Mouse (Mus musculus) liver, embryonic 14.5 days (tissue): ENCODE results near the gene Sinhcaf. TPM values are rescaled to one million over a fixed set of nuclear protein-coding genes. Genes with fewer than 3 reads are reported as not detected.
"Not testable (repeated sequence)": the region's sequence is repeated elsewhere in the genome, so short reads cannot be mapped to it uniquely, and the experiment has no call there.

Source experiments
- ATAC-seq: fragments of 200-750 bp; cut with Nextera tagmentation; 2 replicates; pipeline ENCODE4 v1.8.0; 2017; ENCODE audit warnings: moderate number of reproducible peaks, mild to moderate bottlenecking, moderate library complexity; ENCODE audit not compliant: insufficient read depth
- DNase-seq, 3 experiments: peaks; one replicate each; pipeline ENCODE4 v3.0.0-alpha.2; 2012 to 2013; ENCODE audit warnings: low read depth in 3 of 3, low spot score in 3 of 3
- H3K27ac ChIP-seq: fragments of 300-500 bp; sonication (generic); 2 replicates; pipeline ENCODE4 v1.5.1; 2014; ENCODE audit warnings: moderate library complexity, mild to moderate bottlenecking, control low read depth, inconsistent platforms
- H3K27me3 ChIP-seq: fragments of 300-500 bp; sonication (generic); 2 replicates; pipeline ENCODE4 v1.6.1; 2014; ENCODE audit warnings: mild to moderate bottlenecking, low read length, moderate library complexity; ENCODE audit not compliant: control insufficient read depth, insufficient read depth
- H3K36me3 ChIP-seq: fragments of 300-500 bp; sonication (generic); replicated peaks from 2 replicates; pipeline ENCODE4 v1.6.1; 2014; ENCODE audit warnings: low read depth; ENCODE audit not compliant: control insufficient read depth, insufficient read depth
- H3K4me1 ChIP-seq, 2 experiments: fragments of 200-500 bp in 1 of 2; fragments of 300-500 bp in 1 of 2; sonication (generic) in 1 of 2; replicated peaks; 2 replicates each; pipeline ENCODE4 v1.6.1; 2012 to 2014; ENCODE audit warnings: antibody characterized with exemption in 1 of 2, inconsistent platforms in 1 of 2, low read length in 1 of 2; ENCODE audit not compliant: control insufficient read depth in 2 of 2, insufficient read depth in 2 of 2
- H3K4me2 ChIP-seq: fragments of 300-500 bp; sonication (generic); 2 replicates; pipeline ENCODE4 v1.6.1; 2014; ENCODE audit warnings: low read depth, mild to moderate bottlenecking, control low read depth, moderate library complexity
- H3K4me3 ChIP-seq, 2 experiments: fragments of 200-500 bp in 1 of 2; fragments of 300-500 bp in 1 of 2; sonication (generic) in 1 of 2; 2 replicates each; pipeline ENCODE4 v1.5.1; 2012 to 2014; ENCODE audit warnings: low read depth in 2 of 2, low read length in 2 of 2, mild to moderate bottlenecking in 2 of 2, control low read depth in 1 of 2, inconsistent platforms in 1 of 2, moderate library complexity in 1 of 2; ENCODE audit not compliant: insufficient read depth in 1 of 2
- H3K9ac ChIP-seq: fragments of 300-500 bp; sonication (generic); replicated peaks from 2 replicates; pipeline ENCODE4 v1.6.1; 2014; ENCODE audit warnings: mild to moderate bottlenecking, control low read depth, moderate library complexity
- H3K9me3 ChIP-seq: fragments of 300-500 bp; sonication (generic); 2 replicates; pipeline ENCODE4 v1.6.1; 2016; ENCODE audit warnings: low read length, mixed read lengths; ENCODE audit not compliant: control insufficient read depth
- CTCF ChIP-seq: IDR thresholded peaks from 2 replicates; pipeline ENCODE4 v1.5.1; 2016; ENCODE audit warnings: antibody characterized with exemption, low read depth, control low read depth
- EP300 ChIP-seq: IDR thresholded peaks from 2 replicates; pipeline ENCODE4 v1.6.1; 2016; ENCODE audit warnings: antibody characterized with exemption, low read depth
- WGBS: fragments of 180-500 bp; shearing (Covaris S2); extraction: QIAGEN DNeasy Blood & Tissue Kit; methylation state at CpG from one replicate; pipeline ENCODE4 v1.1.7; 2014; ENCODE audit not compliant: insufficient replicate concordance; 5-methylcytosine and 5-hydroxymethylcytosine counted together
- polyA plus RNA-seq, 2 experiments: library from polyadenylated mRNA; depleted of rRNA in 1 of 2; stranded (reverse) in 1 of 2; unstranded in 1 of 2; fragments of >200 nt; fragmentation: Nextera tagmentation in 1 of 2; extraction: Ambion mirVana in 1 of 2; gene quantifications; 2 replicates each; pipeline versions ENCODE4 v1.2.1 to v1.2.3; 2012 to 2014

Gene Sinhcaf
- polyA plus RNA-seq, 2 experiments: 7.5 to 15.1 TPM

DNA sequence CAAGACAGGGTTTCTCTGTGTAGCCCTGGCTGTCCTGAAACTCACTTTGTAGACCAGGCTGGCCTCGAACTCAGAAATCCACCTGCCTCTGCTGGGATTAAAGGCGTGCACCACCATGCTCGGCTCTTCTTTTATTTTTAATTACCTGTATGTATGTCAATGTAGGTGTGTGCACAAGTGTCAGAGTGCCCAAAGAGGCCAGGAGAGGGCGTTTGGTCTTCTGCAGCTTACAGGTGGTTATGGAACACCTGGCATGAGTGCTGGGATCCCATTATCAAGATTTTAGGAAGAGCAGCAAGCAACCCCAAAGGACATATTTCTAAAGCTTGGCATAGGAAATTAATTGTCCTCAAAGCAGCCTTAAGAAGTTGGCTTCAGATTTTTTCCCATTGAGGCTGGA is 3.9 kb downstream of the Sinhcaf start:
- H3K4me1 ChIP-seq: peaks cover 5 to 20% of the 10 kb centered on the region in 2 experiments; a peak in 3 of 4 replicates
- no peak for DNase-seq
- no peak overlapping the region for H3K4me2 ChIP-seq
- 67% methylated on average over 4 of the region's 4 CpGs for whole genome bisulfite sequencing
- H3K9ac ChIP-seq: no peak overlapping the region
- ATAC-seq: no peak
- no peaks in the 10 kb centered on the region for H3K9me3 ChIP-seq
- no peak overlapping the region for H3K4me3 ChIP-seq
- TF ChIP-seq EP300 (no peak), CTCF (no peak)
- H3K27me3 ChIP-seq: no peaks in the 10 kb centered on the region
- H3K36me3 ChIP-seq: peaks cover 2% of the 10 kb centered on the region
- no peak overlapping the region for H3K27ac ChIP-seq

DNA sequence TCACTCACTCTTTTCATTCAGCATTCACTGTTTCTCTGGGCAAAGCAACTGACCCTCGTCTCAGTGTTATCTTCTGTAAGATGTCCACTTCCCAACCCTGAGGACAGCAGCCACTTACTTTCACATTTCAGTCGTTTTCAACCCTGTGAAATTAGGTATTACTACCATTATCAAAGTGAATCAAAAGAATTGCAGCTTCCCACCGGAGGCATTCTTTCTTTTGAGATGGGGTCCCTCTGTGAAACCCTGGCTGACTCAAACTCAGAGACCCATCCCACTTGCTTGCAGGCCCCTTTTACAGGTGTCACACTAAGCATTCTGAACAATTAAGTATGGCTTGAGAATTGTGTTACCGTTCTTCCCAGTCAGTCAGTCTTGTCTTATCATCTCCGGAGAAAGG is 4.4 kb downstream of the Sinhcaf start:
- DNase-seq: no peak
- no peak overlapping the region for H3K27ac ChIP-seq
- no peaks in the 10 kb centered on the region for H3K9me3 ChIP-seq
- peaks cover 2% of the 10 kb centered on the region for H3K36me3 ChIP-seq
- peaks cover 2 to 17% of the 10 kb centered on the region in 2 experiments; a peak in 3 of 4 replicates for H3K4me1 ChIP-seq
- H3K9ac ChIP-seq: no peak overlapping the region
- no peak for ATAC-seq
- no peak overlapping the region for H3K4me3 ChIP-seq
- WGBS: 60% methylated on average over 5 of the region's 5 CpGs
- no peak overlapping the region for H3K4me2 ChIP-seq
- TF ChIP-seq EP300: no peak
- no peak for TF ChIP-seq CTCF
- H3K27me3 ChIP-seq: no peaks in the 10 kb centered on the region

DNA sequence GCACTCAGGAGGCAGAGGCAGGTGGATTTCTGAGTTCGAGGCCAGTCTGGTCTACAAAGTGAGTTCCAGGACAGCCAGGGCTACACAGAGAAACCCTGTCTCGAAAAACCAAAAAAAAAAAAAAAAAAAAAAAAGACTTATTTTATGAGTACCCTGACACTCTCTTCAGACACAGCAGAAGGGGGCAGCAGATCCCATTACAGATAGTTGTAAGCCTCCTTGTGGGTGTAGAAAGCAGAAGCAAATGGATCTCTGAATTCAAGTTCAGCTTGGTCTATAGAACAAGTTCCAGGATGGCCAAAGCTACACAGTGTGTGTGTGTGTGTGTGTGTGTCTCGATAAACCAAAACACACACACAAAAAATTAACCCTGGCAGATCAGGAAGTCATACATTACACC is 5.9 kb downstream of the Sinhcaf start:
- not testable (repeated sequence) for ATAC-seq, H3K4me3 ChIP-seq, H3K9me3 ChIP-seq, H3K4me2 ChIP-seq, H3K36me3 ChIP-seq, DNase-seq, H3K9ac ChIP-seq, H3K27ac ChIP-seq, H3K27me3 ChIP-seq
- TF ChIP-seq CTCF: peak; percentile 15; the same call in 1 of the 2 replicates
- peaks cover 2 to 17% of the 10 kb centered on the region in 2 experiments; a peak in 3 of 4 replicates for H3K4me1 ChIP-seq
- 62% methylated on average over 2 of the region's 3 CpGs for WGBS

DNA sequence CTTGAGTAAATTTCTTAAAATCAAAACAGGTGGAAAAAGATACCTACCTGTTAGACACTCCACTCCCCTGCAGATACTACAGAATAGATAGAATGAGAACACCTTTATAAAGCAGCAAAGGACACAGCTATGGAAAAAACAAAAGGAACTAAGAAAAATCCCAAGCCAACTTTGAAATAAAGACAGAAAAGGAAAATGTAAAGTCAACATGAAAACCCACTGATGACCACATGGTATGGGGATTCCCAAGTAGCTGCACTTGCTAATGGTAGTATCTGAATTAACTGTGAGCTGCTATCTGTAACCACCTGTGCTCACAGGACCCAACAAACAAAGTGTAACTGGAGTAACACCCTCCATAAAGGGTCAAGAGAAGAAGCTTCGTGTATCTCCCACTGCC is 8.6 kb downstream of the Sinhcaf start:
- no peak for ATAC-seq
- H3K9me3 ChIP-seq: no peaks in the 10 kb centered on the region
- H3K9ac ChIP-seq: no peak overlapping the region
- no peaks in the 10 kb centered on the region for H3K27me3 ChIP-seq
- WGBS: 13% methylated on average over 1 of the region's 1 CpGs
- DNase-seq: no peak
- H3K36me3 ChIP-seq: peaks cover 6% of the 10 kb centered on the region
- peaks cover 0 to 11% of the 10 kb centered on the region in 2 experiments; a peak in 3 of 4 replicates for H3K4me1 ChIP-seq
- TF ChIP-seq CTCF: no peak
- TF ChIP-seq EP300: no peak
- H3K27ac ChIP-seq: no peak overlapping the region
- H3K4me2 ChIP-seq: no peak overlapping the region
- no peak overlapping the region for H3K4me3 ChIP-seq

DNA sequence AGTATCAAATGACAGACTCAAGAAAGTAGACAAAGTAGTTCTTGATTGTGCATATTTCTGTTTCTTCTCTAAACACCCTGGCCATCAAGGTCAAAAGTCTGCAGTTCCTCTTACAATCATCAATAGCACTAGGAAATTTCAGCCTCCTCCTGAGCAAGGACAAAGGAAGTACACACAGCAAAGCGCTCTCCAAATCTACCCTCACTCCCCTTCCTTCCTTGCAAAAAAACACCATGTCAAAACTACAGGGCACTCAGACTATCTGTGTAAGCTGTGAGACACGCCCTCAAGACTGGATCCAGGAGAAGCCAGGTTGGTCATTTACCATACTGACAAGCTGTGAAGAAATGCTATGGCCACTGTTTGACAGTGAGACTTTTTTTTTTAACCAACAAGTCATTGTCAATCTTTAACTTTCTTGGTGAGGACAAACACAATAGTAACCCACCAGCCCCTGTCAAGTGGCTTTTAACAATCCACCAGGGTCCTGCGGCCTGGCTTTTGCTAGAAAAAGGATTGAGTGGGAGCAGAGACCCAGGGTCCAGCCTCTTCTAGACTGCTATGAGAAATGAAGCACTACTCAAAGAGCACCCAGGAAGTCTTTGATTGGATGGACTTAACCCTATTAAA is 11.2 kb downstream of the Sinhcaf start:
- no peak for DNase-seq
- Histone ChIP-seq H3K27ac (no peak overlapping the region), H3K9ac (no peak overlapping the region), H3K4me2 (no peak overlapping the region), H3K36me3 (peaks cover 9% of the 10 kb centered on the region), H3K9me3 (no peaks in the 10 kb centered on the region), H3K27me3 (no peaks in the 10 kb centered on the region), H3K4me1 (peaks cover 0 to 8% of the 10 kb centered on the region in 2 experiments; a peak in 2 of 4 replicates), H3K4me3 (no peak overlapping the region)
- WGBS: 47% methylated on average over 3 of the region's 3 CpGs
- ATAC-seq: no peak
- no peak for TF ChIP-seq CTCF
- no peak for TF ChIP-seq EP300
